Mouse (Mus musculus) natural killer cell, adult 2 months (primary cell): ENCODE measurements around the gene Prkcq.
"Not testable (repeated sequence)": the region's sequence is repeated elsewhere in the genome, so short reads cannot be mapped to it uniquely, and the experiment has no call there.

ENCODE experiments used
- DNase-seq, 2 experiments: peaks; one replicate each; pipeline ENCODE4 v3.0.0; 2022; ENCODE audit warnings: low spot score in 2 of 2

The Prkcq gene

DNA sequence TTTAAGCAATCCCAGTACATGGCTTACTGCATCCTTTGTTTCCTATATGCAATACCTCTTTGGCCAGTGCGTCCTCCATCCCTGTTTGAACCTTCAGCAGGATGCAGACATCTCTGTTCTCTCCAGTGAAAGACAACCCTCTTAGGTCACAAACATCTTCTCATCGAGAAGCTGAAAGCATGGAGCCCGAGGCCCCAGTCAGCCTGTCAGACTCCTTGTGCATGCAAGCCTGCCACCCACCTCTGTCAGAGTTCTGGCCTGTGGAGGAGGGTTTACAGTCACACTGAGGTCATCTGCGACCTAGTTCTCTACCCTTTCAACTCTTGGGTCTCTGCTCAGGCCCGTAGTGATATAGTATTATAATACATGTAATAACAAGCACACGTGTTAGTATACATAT is 119.0 kb downstream of the Prkcq start:
- no peak for DNase-seq

DNA sequence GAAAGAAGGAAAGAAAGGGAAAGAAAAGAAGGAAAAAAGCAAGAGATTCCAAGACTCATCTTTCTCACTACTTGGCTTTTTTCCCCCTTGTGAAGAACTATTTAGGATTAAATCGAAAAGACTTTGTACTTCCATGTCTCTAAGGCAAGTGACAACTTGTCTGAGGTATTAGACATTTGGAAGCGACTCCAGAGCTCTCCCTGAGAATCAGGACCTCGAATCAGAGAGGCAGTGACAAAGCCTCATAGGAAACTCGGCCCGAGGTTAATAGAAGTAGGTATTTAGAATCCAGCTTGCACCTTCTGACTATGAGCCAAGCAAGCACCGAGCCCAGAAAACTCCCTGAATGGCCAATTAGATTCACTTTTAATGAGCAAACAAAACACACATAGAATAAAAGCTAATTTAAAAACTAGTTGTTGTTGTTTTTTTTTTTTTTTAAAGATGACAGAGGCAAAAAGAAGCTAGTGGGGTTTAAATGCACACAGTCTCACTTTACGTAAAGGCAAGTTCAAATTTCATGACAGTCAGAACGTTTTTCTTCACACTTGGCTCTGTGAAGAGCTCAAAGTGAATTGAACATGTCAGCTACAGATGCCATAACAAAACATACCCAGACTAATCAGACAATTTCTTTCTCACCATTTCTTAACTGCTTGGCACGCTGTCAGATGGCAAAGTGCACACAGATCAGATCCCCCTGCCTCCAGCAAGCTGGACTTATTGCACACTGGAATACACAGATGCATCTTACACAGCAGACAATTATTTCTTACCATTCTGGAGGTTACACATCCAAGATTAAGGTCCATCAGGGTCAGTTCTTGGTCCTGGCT is 119.9 kb downstream of the Prkcq start:
- no peak for DNase-seq

DNA sequence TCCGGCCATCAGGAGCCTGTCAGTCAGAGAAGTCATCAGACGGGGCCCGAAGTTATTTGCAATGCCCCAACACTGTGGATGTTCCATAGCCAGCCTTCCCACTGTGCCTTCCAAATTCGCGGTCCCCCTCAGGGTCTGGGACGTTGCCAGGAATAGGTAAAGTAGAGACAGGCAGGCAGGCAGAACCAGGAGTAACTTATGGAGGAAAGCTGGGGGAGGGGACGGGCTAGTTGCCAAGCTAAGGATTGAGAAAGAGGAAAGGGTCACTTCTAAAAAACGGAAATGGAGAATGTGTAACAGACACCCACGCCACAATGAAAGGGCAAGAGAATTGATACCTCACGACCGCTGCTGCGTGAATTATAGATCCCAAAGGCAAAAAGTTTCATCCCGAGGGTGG is 121.2 kb downstream of the Prkcq start:
- DNase-seq: no peak

DNA sequence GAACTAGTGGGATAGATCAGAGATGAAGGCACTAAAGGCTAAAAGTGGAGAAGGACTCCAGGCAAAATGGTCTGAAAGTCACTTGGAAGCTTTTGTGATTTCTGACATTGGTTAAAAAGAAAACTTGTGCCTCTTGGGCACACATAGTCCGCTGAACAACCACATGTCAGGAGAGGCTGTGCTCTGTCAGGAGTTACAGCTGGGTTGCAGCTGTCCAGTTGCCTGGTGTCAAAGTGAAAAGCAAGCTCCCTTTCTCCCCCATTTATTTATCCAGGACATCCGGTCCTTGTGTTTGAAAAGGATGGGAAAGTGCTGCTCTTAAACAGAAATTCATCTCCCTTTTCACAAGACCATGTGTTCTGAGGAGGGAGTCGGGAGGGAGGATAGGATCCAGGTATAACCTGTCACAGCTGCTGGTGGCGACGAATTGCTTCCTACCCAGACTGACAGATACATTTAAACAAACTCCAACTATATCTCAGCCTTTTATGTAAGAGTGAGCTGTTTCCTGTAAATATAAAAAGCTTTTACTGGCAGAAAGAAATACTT is 122.8 kb downstream of the Prkcq start:
- no peak for DNase-seq

DNA sequence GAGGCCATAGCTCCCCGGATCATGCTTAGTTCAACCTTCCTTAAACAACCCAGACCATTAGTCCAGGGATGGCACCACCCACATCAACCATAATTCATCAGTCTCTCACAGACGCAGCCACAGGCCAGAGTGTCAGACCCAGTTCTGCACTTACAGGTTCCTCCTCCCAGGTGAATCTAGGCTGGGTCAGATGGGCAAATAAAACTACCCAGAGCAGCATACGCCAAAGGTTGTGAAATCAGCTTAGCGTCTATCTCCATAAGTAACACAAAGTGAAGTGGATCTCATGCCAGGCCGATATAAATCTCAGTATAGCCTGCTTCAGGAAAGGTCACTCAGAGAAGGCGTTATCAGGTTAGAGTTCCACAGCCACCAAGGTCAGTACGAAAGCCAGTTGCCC is 126.9 kb downstream of the Prkcq start:
- no peak for DNase-seq

DNA sequence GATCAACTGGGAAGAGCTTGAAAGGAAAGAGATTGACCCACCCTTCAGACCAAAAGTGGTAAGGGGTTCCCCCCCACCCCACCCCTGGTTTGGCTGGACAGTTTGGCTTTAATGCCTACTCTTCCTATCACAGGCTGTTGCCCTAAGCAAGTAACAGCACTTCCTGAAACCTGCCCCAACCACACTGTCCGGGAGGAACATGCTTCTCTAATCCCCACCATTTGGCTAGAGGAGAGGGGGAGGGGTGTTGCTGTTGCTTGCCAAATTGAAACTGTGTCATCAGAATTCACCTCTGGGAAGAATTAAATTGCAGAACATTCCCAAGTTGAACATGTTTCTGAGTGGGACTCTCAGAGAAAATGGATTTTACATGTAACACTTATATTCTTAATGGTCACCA is 127.5 kb downstream of the Prkcq start:
- no peak for DNase-seq

DNA sequence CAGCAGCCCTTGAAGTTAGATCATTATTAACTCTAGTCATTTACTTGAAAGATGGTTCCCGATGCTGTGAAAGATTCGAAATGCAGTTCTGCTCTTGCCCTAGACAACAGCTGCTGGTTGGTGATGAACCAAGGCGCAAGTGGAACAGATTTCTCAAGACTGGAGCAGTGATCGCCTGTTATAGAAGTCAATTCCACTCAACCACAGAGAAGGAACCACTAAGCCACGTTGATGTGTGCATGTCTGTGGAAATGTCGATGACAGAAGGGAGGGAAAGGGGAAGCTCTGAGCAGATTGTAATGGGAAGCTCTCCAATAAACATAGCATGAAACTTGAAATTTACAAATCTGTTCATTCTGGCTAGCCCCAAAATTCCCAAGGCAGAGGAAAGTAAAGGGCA is 128.5 kb downstream of the Prkcq start:
- DNase-seq: no peak

DNA sequence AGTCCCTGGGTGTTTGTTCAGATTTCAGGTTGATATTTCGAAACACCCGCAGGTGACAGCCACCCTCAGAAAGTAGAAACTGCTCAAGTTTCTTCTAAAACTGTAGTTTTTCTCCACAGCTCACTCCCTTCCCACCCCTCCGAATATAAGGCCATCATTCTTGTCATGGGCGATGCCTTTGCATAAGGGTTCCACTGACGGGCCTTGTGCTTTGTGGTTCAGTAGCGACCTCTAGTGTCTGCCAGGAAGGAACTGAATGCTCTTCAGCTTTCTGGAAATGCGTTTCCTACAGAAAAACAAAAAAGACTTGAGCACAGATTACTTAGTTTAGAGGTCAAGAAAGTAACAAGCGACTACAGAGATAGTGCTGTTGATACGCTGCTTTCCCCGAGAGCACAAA is 148.3 kb downstream of the Prkcq start:
- DNase-seq: peak in 1 of 2 experiments; percentile 25

DNA sequence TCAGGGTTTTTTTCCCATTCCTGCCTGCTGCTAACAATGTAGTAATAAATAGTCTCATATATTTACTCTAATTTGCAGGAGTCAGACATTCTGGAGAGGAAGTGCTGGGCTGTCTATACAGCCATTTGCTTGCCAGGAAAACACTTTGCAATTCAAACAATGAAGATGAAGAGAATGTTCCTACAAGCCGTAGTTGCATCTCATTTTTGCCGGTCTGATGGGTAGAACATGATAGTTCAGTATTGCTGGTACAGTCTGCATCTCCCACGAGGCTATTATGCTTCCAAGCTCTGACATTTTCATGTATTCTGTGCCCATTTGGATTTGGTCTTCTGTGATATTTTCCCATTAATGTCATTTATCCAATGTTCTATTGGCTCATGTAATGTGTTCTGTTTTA is 150.5 kb downstream of the Prkcq start:
- DNase-seq: no peak

DNA sequence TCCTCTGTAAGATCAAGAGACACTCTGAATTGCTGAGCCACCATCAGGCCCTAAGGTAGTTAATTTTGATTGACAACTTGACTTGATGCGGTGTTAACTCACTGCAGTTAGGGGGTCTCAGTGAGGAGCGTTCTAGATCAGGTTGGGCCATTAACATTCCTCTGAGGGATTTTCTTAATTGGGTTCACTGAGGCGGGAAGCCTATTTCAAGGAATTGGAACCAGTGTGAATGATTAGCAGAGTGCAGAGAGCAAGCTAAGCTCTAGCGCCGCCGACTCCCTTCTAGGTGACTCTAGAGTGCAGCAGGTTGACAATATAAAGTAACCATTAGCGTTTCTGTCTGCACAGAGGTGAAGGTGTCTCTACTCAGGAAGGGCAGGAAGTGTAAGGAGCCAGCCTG is 155.4 kb downstream of the Prkcq start:
- DNase-seq: no peak

DNA sequence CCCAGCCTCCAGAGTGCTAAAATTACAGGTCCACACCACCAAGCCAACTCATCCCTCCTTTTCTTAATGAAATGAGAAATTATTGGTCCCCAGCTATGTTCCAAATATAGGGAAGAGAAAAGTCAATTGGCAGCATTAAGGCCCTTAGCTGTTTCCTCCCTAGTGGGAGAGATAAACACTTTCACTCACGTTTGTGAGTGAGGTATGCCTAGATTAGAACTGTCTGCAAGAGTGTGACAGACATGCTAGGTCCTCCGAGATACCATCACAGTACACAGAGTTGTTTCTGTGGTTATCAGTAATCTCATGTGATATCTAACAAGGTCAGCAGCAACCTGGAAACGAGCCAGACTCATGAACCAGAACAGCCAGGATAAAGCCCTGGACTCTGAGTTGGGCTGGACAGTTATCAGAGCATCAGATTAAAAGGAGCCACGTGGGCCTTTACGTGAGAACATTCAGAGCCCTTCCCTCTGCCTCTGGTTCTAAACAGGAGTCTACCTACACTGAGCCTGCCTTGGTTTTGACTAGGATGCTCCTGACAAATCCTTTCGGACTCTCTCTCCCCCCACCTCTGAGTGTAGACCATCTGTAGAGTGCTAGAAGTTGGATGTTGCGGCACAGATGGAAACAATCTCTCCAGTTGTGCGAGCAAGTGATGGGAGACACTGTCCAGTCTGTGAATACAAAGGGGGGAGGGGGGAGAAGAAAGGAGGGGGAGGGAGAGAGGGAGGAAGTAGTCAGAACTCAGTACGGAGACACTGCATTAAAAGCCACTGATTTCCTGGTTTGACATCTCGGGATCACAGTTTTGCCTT is 157.7 kb downstream of the Prkcq start:
- no peak for DNase-seq

DNA sequence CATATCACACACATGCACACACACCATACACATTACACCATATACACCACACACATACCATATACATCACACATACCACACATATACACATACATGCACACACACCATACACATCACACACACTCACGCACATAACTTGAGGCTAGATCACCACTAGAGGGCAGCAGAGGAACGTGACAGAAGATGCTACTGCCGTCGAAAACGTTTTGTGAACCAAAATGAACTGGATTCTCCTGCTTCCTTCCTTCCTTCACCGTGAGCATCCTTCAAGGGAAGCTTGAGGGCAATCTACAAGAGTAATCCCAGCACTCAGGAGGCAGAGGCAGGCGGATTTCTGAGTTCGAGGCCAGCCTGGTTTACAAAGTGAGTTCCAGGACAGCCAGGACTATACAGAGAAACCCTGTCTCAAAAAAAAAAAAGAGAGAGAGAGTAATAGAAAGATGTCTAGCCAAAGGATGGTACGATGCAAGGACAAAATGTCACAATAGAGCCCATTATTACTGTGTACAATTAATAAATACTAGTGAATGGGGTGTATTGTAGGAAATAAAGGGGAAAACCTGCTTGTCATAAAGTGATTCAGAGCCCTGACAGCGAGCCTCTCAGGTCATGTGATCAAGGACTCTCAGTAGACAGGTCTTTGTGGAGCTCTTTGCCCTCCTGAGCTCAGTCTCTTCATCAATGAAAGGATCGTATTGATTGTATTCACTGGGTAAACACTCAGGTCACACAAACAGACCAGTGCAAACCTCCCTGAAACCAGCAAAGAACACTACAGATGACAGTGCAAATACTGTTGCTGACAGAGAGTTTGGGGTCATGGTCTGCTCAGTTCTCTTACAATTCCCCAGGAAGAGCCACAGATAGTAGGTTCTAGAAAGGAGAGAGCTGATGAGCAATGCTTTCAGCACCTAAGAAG is 159.9 kb downstream of the Prkcq start:
- DNase-seq: peak; percentile 64 to 73

DNA sequence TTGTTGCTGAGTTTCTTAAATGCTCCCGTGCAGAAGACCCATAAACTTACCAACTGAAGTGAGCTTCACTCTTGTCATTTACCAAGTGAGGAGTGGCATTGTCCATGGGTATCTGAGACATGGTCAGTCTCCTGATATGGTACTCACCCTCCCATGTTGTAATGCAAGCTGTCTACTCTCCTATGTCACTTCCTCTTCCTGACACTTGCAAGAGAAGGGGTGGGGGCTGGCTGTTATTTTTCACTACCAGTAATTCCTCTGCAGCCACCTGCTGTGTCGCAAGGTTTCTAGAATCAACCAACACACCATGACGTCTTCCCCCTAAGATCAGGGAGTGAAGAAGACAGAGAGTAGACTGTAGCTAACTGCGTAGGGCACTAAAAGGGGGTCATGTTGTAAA is 160.6 kb downstream of the Prkcq start:
- peak in 1 of 2 experiments; percentile 52 for DNase-seq

DNA sequence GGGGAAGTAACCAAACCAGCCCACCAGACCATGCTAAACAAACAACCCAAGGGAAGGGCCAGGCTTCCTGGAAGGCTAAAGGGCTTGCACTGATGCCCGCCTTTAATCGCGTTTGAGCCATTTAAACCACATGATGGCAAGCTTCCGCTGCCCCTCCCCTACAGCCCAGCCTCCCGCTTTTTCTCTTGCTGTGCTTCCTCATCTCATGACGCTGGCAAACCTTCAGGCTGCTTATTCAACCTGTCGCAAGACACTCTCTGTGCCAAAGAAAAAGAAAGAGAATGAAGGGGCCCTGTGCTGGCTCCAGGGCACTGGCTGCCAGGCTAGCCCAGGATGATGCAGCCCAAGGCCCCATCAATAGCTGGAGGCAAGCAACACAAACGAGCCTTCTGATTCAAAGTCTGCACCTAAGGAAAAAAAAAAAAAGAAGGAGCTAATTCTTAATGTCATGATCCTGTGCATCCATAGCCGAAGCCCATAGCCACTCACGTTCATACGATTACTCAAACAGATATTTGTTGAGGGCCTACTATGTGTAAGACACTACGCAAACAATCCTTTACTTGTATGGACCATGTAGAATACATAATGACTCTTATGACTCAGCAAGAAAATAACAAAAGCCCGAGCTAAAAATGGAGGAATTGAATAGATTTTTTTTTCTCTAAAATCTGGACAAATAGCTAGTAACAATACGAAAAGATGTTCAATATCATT is 161.6 kb downstream of the Prkcq start:
- peak in 1 of 2 experiments; percentile 69 for DNase-seq

DNA sequence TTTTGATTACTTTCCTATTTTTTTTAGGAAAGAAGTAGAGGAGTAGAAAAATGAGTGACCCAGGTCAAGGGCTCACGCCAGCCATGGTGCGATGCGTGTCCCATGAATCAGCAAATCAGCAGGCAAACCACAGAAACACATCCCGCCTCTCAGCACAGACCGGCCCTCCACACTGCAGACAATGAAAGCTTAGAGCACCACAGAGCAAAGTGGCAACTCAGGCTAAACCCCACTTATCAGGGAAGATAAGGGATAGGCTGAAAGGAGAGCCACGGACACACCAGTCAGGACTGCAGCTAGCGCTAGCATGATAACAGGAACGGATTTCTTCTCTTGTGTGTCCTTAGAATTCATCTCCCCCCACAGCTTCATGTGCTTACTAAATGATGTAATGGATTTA is 164.4 kb downstream of the Prkcq start:
- no peak for DNase-seq

DNA sequence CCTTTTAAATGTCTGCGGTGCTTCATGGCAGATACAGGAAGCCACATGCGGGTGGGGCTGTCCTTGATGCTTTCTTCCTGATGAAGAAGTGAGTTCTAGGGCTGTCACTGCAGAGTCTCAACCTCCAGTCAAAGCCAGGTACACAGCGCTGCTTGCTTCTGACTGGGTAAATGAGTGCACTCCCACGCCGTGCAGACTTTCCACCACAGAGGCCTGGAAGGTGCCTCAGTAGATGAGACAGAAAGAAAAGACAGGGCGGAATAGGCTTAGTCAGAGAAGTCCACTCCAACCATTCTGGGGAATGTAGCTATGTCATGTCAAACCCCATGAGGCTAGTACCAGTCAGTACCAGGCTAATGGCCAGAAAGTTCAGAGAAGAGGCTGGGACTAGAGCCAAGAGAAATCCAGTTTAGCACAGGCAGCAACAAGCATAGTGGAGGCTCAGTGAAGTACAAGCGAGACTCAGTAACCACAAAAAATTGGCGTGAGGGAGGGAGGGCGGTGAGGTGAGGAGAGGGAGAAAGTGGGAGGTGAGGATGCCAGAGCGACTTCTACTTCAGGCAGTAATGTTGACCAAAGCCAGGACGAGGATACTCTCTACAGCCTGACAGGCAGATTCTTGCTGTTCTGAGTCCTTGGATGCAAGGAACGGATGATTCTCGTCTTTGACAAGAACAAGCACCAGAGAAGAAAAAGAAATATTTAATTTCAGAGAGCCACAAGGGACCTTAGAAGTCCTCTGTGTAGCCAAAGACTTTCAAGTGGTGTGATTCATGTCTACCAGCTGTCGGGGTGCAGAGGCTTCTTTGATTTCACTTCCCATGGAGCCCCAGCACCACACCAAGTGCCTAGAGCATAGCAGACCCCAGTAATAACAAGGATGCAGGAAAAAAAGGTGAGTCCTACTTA is 167.3 kb downstream of the Prkcq start:
- DNase-seq: peak in 1 of 2 experiments; percentile 6

DNA sequence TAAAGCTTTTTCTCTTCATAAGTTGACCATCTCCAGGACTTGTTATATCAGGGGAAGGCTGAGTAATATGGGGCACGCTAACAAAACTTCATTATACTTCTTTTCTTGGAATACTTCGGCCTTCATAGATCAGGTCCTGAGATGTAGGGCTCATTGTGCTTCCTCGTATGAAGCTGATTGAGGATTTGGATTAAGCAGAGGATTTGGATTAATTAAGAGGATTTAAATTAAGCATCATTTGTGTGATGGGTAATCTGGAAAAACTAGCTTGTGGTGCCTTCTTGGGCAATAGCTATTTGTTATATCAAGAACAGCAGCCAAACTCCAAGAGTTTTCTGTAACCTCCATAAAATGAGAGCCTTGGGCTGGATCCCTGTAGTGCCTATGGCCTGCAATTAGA is 172.8 kb downstream of the Prkcq start:
- DNase-seq: no peak

DNA sequence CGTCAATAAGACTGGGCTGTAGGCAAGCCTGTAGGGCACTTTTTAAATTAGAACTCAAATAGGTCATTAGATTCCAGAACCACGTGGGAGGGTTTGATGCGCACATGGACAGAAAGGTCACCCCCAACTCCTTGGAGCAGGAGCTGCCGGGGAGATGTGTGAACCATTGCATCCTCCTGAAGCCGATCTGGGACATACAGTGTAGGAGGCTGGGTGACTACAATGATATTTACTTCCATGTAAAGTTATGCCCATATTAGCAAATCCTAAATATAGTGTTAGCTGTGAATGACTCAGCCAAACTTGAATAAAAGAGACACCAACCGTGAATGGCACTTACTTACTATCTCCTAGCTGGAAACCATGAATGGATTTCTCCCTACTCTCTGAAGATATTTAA is 174.5 kb downstream of the Prkcq start:
- not testable (repeated sequence) for DNase-seq

DNA sequence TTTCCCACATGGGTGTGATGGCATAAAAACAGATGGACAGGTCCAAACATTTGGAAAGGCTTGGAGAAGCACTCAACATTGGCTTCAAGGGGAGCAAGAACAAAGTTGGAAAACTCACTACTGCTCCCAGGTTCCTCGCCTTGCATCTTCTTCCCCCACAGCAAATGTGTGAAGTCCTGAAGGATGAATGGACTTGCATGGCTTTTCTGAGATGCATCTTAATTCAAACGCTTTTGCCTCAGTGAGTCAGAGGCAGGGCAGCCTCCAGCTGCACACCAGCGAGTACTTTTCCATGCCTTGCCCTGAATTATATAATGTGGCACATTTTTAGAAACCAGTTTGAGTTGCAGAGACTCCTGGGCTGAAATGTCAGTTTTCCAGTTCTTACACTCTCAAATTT is 175.9 kb downstream of the Prkcq start:
- no peak for DNase-seq
